Mouse (Mus musculus): ENCODE measurements around the gene Psen2.

DNA sequence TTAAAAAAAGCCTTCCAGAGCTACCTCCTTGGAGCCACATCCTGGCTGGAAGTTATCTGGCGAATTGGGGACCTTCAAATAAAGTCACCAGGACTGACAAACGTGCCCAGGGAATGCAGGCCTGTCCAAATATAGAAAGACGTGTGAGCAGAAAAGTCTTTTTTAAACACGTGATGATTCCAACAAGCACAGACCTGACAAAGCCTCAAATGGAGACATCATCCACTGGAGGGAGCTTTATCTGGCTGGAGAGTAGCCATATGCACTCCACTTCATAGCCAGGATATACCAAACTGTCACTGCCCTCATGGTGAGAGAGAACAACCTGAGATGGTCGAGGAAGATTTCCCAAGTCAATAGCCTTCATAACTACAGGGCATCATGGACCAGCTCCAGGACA, 77.4 kb downstream of the Psen2 start:
- TF ChIP-seq EP300 (IDR thresholded peaks at IDR 0.05) (no peak), CTCF (IDR thresholded peaks at IDR 0.05) (peak; percentile 45)

Data from lung, postnatal 0 days (tissue).